8 mouse cellular contexts compared by ENCODE assay signal in genomic region chr8:44935741-44936140, GRCm38 (mm10). TPM values are rescaled to one million over a fixed set of nuclear protein-coding genes. Genes with fewer than 3 reads are reported as not detected.
DNase-seq lines count a peak whose midpoint lies in the region; ATAC-seq and TF ChIP-seq lines count a peak whose summit lies in the region.

No protein-coding gene starts in this region.

- peak; percentile 75 for DNase-seq in ES-E14 (ENCODE audit: low read depth, low spot score)
- DNase-seq in cerebellum, adult 11-12 months, result peak; percentile 88
- DNase-seq in heart, postnatal 14 days, result peak; percentile 85 to 88
- DNase-seq in large intestine, adult 2 months (ENCODE audit: low read depth, low spot score), result peak; percentile 73
- peak in 2 of 3 experiments; percentile 7 to 13 for DNase-seq in liver, embryonic 14.5 days (ENCODE audit: low read depth in 3 of 3, low spot score in 3 of 3)
- DNase-seq in urinary bladder, postnatal 4 days (ENCODE audit: low spot score in 2 of 2), result peak; percentile 77 to 84

- WGBS in forebrain, embryonic 16.5 days, result under 1% methylated on average over 24 of the region's 24 CpGs
- WGBS in large intestine, adult 2 months, result under 1% methylated on average over 24 of the region's 24 CpGs
- WGBS in liver, embryonic 14.5 days (ENCODE audit: insufficient replicate concordance), result under 1% methylated on average over 24 of the region's 24 CpGs
- under 1% methylated on average over 24 of the region's 24 CpGs for WGBS in neural tube, embryonic 15.5 days

- no peaks in the 10 kb centered on the region for H3K4me1 ChIP-seq in ES-E14 (ENCODE audit: control insufficient read depth in 2 of 2, insufficient read depth in 2 of 2, low read length in 2 of 2, poor library complexity in 1 of 2)
- H3K4me1 ChIP-seq in forebrain, embryonic 16.5 days (replicated peaks; ENCODE audit: control insufficient read depth, insufficient read depth, low read length), result peaks cover 19% of the 10 kb centered on the region
- H3K4me1 ChIP-seq in liver, embryonic 14.5 days (replicated peaks; ENCODE audit: control insufficient read depth in 2 of 2, insufficient read depth in 2 of 2, low read length in 1 of 2), result no peaks in the 10 kb centered on the region
- peaks cover 12% of the 10 kb centered on the region for H3K4me1 ChIP-seq in neural tube, embryonic 15.5 days

- peak overlapping the region; percentile 88 to 93 for H3K4me3 ChIP-seq in ES-E14 (ENCODE audit: insufficient read depth in 1 of 2, low read depth in 1 of 2, low read length in 2 of 2, poor library complexity in 1 of 2, severe bottlenecking in 1 of 2)
- peak overlapping the region; percentile 77 for H3K4me3 ChIP-seq in forebrain, embryonic 16.5 days (replicated peaks; ENCODE audit: low read length)
- peak overlapping the region; percentile 42 to 50 for H3K4me3 ChIP-seq in liver, embryonic 14.5 days (ENCODE audit: insufficient read depth in 1 of 2, low read depth in 2 of 2, low read length in 2 of 2)
- H3K4me3 ChIP-seq in neural tube, embryonic 15.5 days (replicated peaks), result peak overlapping the region; percentile 81

- H3K27ac ChIP-seq in ES-E14 (ENCODE audit: insufficient read depth, low read depth, low read length, poor library complexity, severe bottlenecking), result peak overlapping the region; percentile 81
- H3K27ac ChIP-seq in forebrain, embryonic 16.5 days (ENCODE audit: low read length), result peak overlapping the region; percentile 71
- H3K27ac ChIP-seq in liver, embryonic 14.5 days, result no peak overlapping the region
- H3K27ac ChIP-seq in neural tube, embryonic 15.5 days (replicated peaks), result peak overlapping the region; percentile 88

- H3K36me3 ChIP-seq in ES-E14 (ENCODE audit: control insufficient read depth, insufficient read depth, low read length, poor library complexity, severe bottlenecking), result no peaks in the 10 kb centered on the region
- no peaks in the 10 kb centered on the region for H3K36me3 ChIP-seq in forebrain, embryonic 16.5 days (ENCODE audit: control insufficient read depth, insufficient read depth)
- H3K36me3 ChIP-seq in liver, embryonic 14.5 days (replicated peaks; ENCODE audit: control insufficient read depth, insufficient read depth, low read depth), result no peaks in the 10 kb centered on the region
- no peaks in the 10 kb centered on the region for H3K36me3 ChIP-seq in neural tube, embryonic 15.5 days

- in situ Hi-C loops in ES-E14 (cut with MboI; ENCODE audit: low sequenced_read_pairs in 2 of 2, unreplicated experiment in 2 of 2), result no loop called here

- H3K9ac ChIP-seq in ES-E14 (ENCODE audit: insufficient read depth, low read depth, low read length, poor library complexity, severe bottlenecking), result peak overlapping the region; percentile 94
- H3K9ac ChIP-seq in forebrain, embryonic 16.5 days (replicated peaks; ENCODE audit: low read depth, low read length), result peak overlapping the region; percentile 58
- no peak overlapping the region for H3K9ac ChIP-seq in liver, embryonic 14.5 days (replicated peaks)
- peak overlapping the region; percentile 64 for H3K9ac ChIP-seq in neural tube, embryonic 15.5 days (replicated peaks)

- no peaks in the 10 kb centered on the region for H3K9me3 ChIP-seq in ES-E14 (ENCODE audit: control insufficient read depth, insufficient read depth, low read depth, low read length)
- H3K9me3 ChIP-seq in forebrain, embryonic 16.5 days (ENCODE audit: control insufficient read depth, low read length), result no peaks in the 10 kb centered on the region
- no peaks in the 10 kb centered on the region for H3K9me3 ChIP-seq in liver, embryonic 14.5 days (ENCODE audit: control insufficient read depth, low read length)
- H3K9me3 ChIP-seq in neural tube, embryonic 15.5 days (replicated peaks), result no peaks in the 10 kb centered on the region

- intact Hi-C loops in heart, postnatal 14 days (cut with DNase I), result loop anchor here (5.0 kb wide), 1 partner anchor 243 kb away; no protein-coding TSS in a partner anchor

- peak; percentile 70 for ATAC-seq in forebrain, embryonic 16.5 days
- ATAC-seq in liver, embryonic 14.5 days (ENCODE audit: insufficient read depth), result 0 out of 2 replicates have a peak, but pooled peaks have one; percentile 27
- peak; percentile 69 for ATAC-seq in neural tube, embryonic 15.5 days (ENCODE audit: low FRiP score)

- H3K27me3 ChIP-seq in forebrain, embryonic 16.5 days (replicated peaks; ENCODE audit: control insufficient read depth, insufficient read depth, low read length), result no peaks in the 10 kb centered on the region
- H3K27me3 ChIP-seq in liver, embryonic 14.5 days (ENCODE audit: control insufficient read depth, insufficient read depth, low read length), result peaks cover 46% of the 10 kb centered on the region
- no peaks in the 10 kb centered on the region for H3K27me3 ChIP-seq in neural tube, embryonic 15.5 days (replicated peaks)

- TF ChIP-seq EP300 in liver, embryonic 14.5 days (IDR thresholded peaks at IDR 0.05; ENCODE audit: low read depth), result no peak

- peak; percentile 72 for TF ChIP-seq CTCF in liver, embryonic 14.5 days (IDR thresholded peaks at IDR 0.05; ENCODE audit: low read depth)

- peak overlapping the region; percentile 97 for H3K4me2 ChIP-seq in forebrain, embryonic 16.5 days (ENCODE audit: low read length)
- H3K4me2 ChIP-seq in liver, embryonic 14.5 days (ENCODE audit: low read depth), result peak overlapping the region; percentile 56
- peak overlapping the region; percentile 95 for H3K4me2 ChIP-seq in neural tube, embryonic 15.5 days

TF ChIP-seq in ES-E14, 5 proteins besides CTCF, POLR2A, EP300 and RAD21:
- TF ChIP-seq ZNF384 (IDR thresholded peaks at IDR 0.05; ENCODE audit: low read depth, low read length) (no peak), ZC3H11A (IDR thresholded peaks at IDR 0.05; ENCODE audit: borderline replicate concordance, low read depth, low read length) (no peak), CHD2 (IDR thresholded peaks at IDR 0.05; ENCODE audit: low read depth, low read length) (no peak), MAFK (IDR thresholded peaks at IDR 0.05; ENCODE audit: insufficient read depth, low read depth, low read length) (no peak), HCFC1 (IDR thresholded peaks at IDR 0.05; ENCODE audit: borderline replicate concordance, insufficient read depth, low read length) (no peak)

RNA-seq across cellular contexts. Expression of gene Fat1, which starts 0.5 kb away (rescaled TPM):
- total RNA-seq in ES-E14 (2012; rRNA removed), result 196 and 265 TPM in 2 replicates
- 8.7 and 10.4 TPM in 2 replicates for polyA plus RNA-seq in forebrain, embryonic 16.5 days (2015; fragmentation: Nextera tagmentation; extraction: Ambion mirVana)
- 10 to 100 TPM; 23.6 to 24.9 TPM for total RNA-seq in heart, postnatal 14 days (2021)
- 35.9 and 66.0 TPM in 2 replicates for polyA plus RNA-seq in large intestine, adult 2 months (2012; rRNA removed)
- 1.3 TPM in 2 replicates for polyA plus RNA-seq in liver, embryonic 14.5 days (2012; rRNA removed)
- 0.98 and 1.0 TPM in 2 replicates for polyA plus RNA-seq in liver, embryonic 14.5 days (2014; fragmentation: Nextera tagmentation; extraction: Ambion mirVana)
- polyA plus RNA-seq in neural tube, embryonic 15.5 days (2015; fragmentation: Nextera tagmentation; extraction: Ambion mirVana), result 12.3 and 12.5 TPM in 2 replicates

Comparison
In these comparisons a context has a peak if more than half of its experiments do, and no peak if none do; other contexts are left out.
1. DNase-seq: peak in every context shown above with its lines; median percentile 88 in cerebellum, adult 11-12 months; 86 in heart, postnatal 14 days; 80 in urinary bladder, postnatal 4 days; 75 in ES-E14; 73 in large intestine, adult 2 months; 10 in liver, embryonic 14.5 days.